In the genomic region with DNA sequence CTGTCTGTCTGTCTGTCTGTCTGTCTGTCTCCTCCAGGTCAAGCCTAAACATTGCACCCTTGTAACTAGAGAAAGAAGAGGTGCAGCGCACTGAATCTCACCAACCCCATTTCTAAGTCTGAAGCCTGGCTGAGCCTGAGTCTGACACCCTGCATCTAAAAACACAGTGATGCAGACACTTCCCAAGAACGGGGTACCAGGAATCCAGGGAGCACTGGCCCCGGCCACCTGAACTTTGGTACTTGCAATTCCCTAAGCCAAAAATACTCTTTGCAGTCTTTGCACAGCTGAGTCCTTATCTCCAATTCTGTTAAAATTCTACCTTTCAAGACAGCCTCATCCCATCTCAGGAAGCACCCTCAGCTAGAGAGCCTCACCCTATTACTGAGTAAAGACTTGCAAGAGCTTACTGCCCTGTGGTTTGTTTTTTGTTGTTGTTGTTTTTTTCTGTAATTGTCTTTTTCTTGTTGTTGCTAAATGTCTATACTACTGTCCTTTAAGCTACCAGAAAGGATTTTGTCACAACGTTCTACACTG, we compare ENCODE assay signal across 12 mouse cellular contexts.
"Had no signal": no experiment of that assay in that cellular context is flagged by ENCODE, and none has a peak within 500 bp of the region (broad histone marks: within the 10 kb centered on the region; RNA-seq: fewer than 3 reads in every experiment).

No protein-coding gene starts in this region.

- H3K4me3 ChIP-seq: hindbrain, embryonic 15.5 days; layer of hippocampus, adult 2 months; limb, embryonic 12.5 days; midbrain, embryonic 12.5 days had no signal

- H3K36me3 ChIP-seq: hindbrain, embryonic 15.5 days; midbrain, embryonic 12.5 days had no signal

- H3K27me3 ChIP-seq: hindbrain, embryonic 15.5 days; limb, embryonic 12.5 days; midbrain, embryonic 12.5 days had no signal

- H3K4me1 ChIP-seq: hindbrain, embryonic 15.5 days had no signal

- DNase-seq: kidney, adult 11 months; kidney, adult 9 months; kidney, postnatal 10 days; kidney, postnatal 4 days; lung, adult 18-20 months; right cerebral cortex, postnatal 25 days; thymus, postnatal 36 days had no signal

- H3K4me2 ChIP-seq: hindbrain, embryonic 15.5 days; limb, embryonic 12.5 days; midbrain, embryonic 12.5 days had no signal

- H3K27ac ChIP-seq: hindbrain, embryonic 15.5 days; layer of hippocampus, adult 2 months; limb, embryonic 12.5 days; midbrain, embryonic 12.5 days had no signal

- H3K9me3 ChIP-seq: hindbrain, embryonic 15.5 days; limb, embryonic 12.5 days; midbrain, embryonic 12.5 days had no signal

- H3K9ac ChIP-seq: hindbrain, embryonic 15.5 days; limb, embryonic 12.5 days; midbrain, embryonic 12.5 days had no signal

- ATAC-seq: midbrain, embryonic 16.5 days had no signal
